In the genomic region with DNA sequence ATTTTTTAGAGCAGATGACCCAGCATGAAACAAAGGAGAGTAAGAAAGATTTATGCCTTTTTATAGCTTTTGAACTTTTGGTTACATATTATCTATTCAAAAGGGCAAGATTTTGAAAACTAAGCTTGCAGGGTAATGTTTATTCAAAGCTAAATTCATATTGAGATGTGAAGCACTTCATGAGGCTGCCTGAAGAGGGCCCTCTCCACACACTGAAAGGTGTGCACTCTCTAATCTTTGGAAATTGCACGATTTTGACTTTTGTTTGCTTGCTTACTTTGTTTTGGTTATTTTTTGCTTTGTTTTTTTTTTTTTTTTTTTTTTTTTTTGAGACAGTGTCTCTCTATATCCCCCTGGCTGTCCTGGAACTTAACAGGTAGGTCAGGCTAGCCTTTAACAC, we compare ENCODE assay signal across 8 mouse cellular contexts. TPM values are rescaled to one million over a fixed set of nuclear protein-coding genes. Genes with fewer than 3 reads are reported as not detected.
DNase-seq lines count a peak whose midpoint lies in the region; ATAC-seq and TF ChIP-seq lines count a peak whose summit lies in the region.
"Had no signal": no experiment of that assay in that cellular context is flagged by ENCODE, and none has a peak within 500 bp of the region (broad histone marks: within the 10 kb centered on the region; RNA-seq: fewer than 3 reads in every experiment).

No protein-coding gene starts in this region.

- no peaks in the 10 kb centered on the region for H3K9me3 ChIP-seq in hindbrain, postnatal 0 days (ENCODE audit: low read length)
- H3K9me3 ChIP-seq in hindbrain, embryonic 14.5 days (ENCODE audit: control insufficient read depth, low read length): no peaks in the 10 kb centered on the region
- H3K9me3 ChIP-seq in liver, postnatal 0 days (ENCODE audit: low read length): no peaks in the 10 kb centered on the region
- H3K9me3 ChIP-seq: hindbrain, embryonic 15.5 days had no signal

- no peak for TF ChIP-seq EP300 in liver, postnatal 0 days (IDR thresholded peaks at IDR 0.05; ENCODE audit: low read depth)

- no peaks in the 10 kb centered on the region for H3K36me3 ChIP-seq in hindbrain, postnatal 0 days (ENCODE audit: insufficient read depth, low read length)
- no peaks in the 10 kb centered on the region for H3K36me3 ChIP-seq in hindbrain, embryonic 14.5 days (replicated peaks; ENCODE audit: control insufficient read depth, insufficient read depth)
- no peaks in the 10 kb centered on the region for H3K36me3 ChIP-seq in liver, postnatal 0 days (replicated peaks; ENCODE audit: insufficient read depth, low read length)
- H3K36me3 ChIP-seq: hindbrain, embryonic 15.5 days had no signal

- H3K27me3 ChIP-seq in hindbrain, postnatal 0 days (ENCODE audit: insufficient read depth, low read length): no peaks in the 10 kb centered on the region
- H3K27me3 ChIP-seq in hindbrain, embryonic 14.5 days (ENCODE audit: control insufficient read depth, insufficient read depth, low read length): 0 out of 2 replicates have a peak, but pooled peaks cover 3% of the 10 kb centered on the region
- no peaks in the 10 kb centered on the region for H3K27me3 ChIP-seq in liver, postnatal 0 days (ENCODE audit: insufficient read depth, low read length)
- H3K27me3 ChIP-seq: hindbrain, embryonic 15.5 days had no signal

- DNase-seq in hindbrain, postnatal 0 days (ENCODE audit: low spot score): peak; percentile 63
- no peak for DNase-seq in hindbrain, embryonic 14.5 days (ENCODE audit: low spot score)
- DNase-seq in B cell, adult 2 months: peak; percentile 57 to 63
- DNase-seq in NIH3T3 (ENCODE audit: low read depth): peak; percentile 8
- peak; percentile 39 for DNase-seq in liver, postnatal 0 days
- no peak for DNase-seq in frontal cortex, postnatal 10 days (ENCODE audit: low spot score in 2 of 2)
- no peak for DNase-seq in ovary, adult 18-20 months (ENCODE audit: low spot score)

- no peak overlapping the region for H3K4me3 ChIP-seq in hindbrain, postnatal 0 days (ENCODE audit: low read length)
- H3K4me3 ChIP-seq in hindbrain, embryonic 14.5 days (replicated peaks; ENCODE audit: low read length): no peak overlapping the region
- no peak overlapping the region for H3K4me3 ChIP-seq in liver, postnatal 0 days (ENCODE audit: low read depth, low read length)
- H3K4me3 ChIP-seq: hindbrain, embryonic 15.5 days had no signal

- ATAC-seq in hindbrain, postnatal 0 days: no peak
- ATAC-seq in hindbrain, embryonic 14.5 days (ENCODE audit: low FRiP score): no peak
- no peak for ATAC-seq in liver, postnatal 0 days

- H3K9ac ChIP-seq in hindbrain, postnatal 0 days (replicated peaks; ENCODE audit: low read length): no peak overlapping the region
- H3K9ac ChIP-seq in hindbrain, embryonic 14.5 days: no peak overlapping the region
- no peak overlapping the region for H3K9ac ChIP-seq in liver, postnatal 0 days (replicated peaks)
- H3K9ac ChIP-seq: hindbrain, embryonic 15.5 days had no signal

- peak; percentile 68 for TF ChIP-seq CTCF in hindbrain, postnatal 0 days (IDR thresholded peaks at IDR 0.05; ENCODE audit: low read depth)
- TF ChIP-seq CTCF in liver, postnatal 0 days (IDR thresholded peaks at IDR 0.05; ENCODE audit: low read depth): peak; percentile 68

- 0 out of 2 replicates have a peak, but pooled peaks cover 3% of the 10 kb centered on the region for H3K4me1 ChIP-seq in hindbrain, postnatal 0 days (ENCODE audit: insufficient read depth, low read length)
- H3K4me1 ChIP-seq in hindbrain, embryonic 14.5 days (replicated peaks; ENCODE audit: control insufficient read depth, insufficient read depth, low read length): peaks cover 6% of the 10 kb centered on the region; the same call in 1 of the 2 replicates
- peaks cover 11% of the 10 kb centered on the region for H3K4me1 ChIP-seq in liver, postnatal 0 days (ENCODE audit: insufficient read depth)

- H3K4me2 ChIP-seq in hindbrain, postnatal 0 days (ENCODE audit: low read depth, low read length): no peak overlapping the region
- H3K4me2 ChIP-seq in hindbrain, embryonic 14.5 days (replicated peaks): no peak overlapping the region
- no peak overlapping the region for H3K4me2 ChIP-seq in liver, postnatal 0 days (ENCODE audit: low read depth, low read length)
- H3K4me2 ChIP-seq: hindbrain, embryonic 15.5 days had no signal

- 18% methylated on average over 1 of the region's 1 CpGs for WGBS in hindbrain, postnatal 0 days
- 23% methylated on average over 1 of the region's 1 CpGs for WGBS in hindbrain, embryonic 14.5 days
- 6% methylated on average over 1 of the region's 1 CpGs for WGBS in liver, postnatal 0 days (ENCODE audit: insufficient replicate concordance)

- no peak overlapping the region for H3K27ac ChIP-seq in hindbrain, postnatal 0 days
- no peak overlapping the region for H3K27ac ChIP-seq in hindbrain, embryonic 14.5 days
- H3K27ac ChIP-seq in liver, postnatal 0 days (ENCODE audit: low read depth): no peak overlapping the region
- H3K27ac ChIP-seq: hindbrain, embryonic 15.5 days had no signal

RNA-seq across cellular contexts. Expression of gene Cdc14b, which starts 24.7 kb away (rescaled TPM):
- total RNA-seq in hindbrain, postnatal 0 days (2014; rRNA removed): 2.2 and 5.5 TPM in 2 replicates
- 2.3 and 2.7 TPM in 2 replicates for polyA plus RNA-seq in hindbrain, postnatal 0 days (2015; fragmentation: Nextera tagmentation; extraction: Ambion mirVana)
- 3.0 and 4.3 TPM in 2 replicates for polyA plus RNA-seq in hindbrain, embryonic 14.5 days (2014; fragmentation: Nextera tagmentation; extraction: Ambion mirVana)
- 4.5 and 5.3 TPM in 2 replicates for polyA plus RNA-seq in liver, postnatal 0 days (2015; fragmentation: Nextera tagmentation; extraction: Ambion mirVana)

Comparison
In these comparisons a context has a peak if more than half of its experiments do, and no peak if none do; other contexts are left out.
1. DNase-seq: peak in hindbrain, postnatal 0 days (single experiment), B cell, adult 2 months (2 of 2), NIH3T3 (single experiment) and liver, postnatal 0 days (single experiment); none in hindbrain, embryonic 14.5 days (single experiment), frontal cortex, postnatal 10 days (0 of 2) and ovary, adult 18-20 months (single experiment).